Mouse (Mus musculus): ENCODE results near the gene Thrsp. TPM values are rescaled to one million over a fixed set of nuclear protein-coding genes. Genes with fewer than 3 reads are reported as not detected.
A peak's percentile ranks its signal among the peaks of the same experiment; 100 is the strongest.

The Thrsp gene
- polyA plus RNA-seq, 1 experiment from 2014 or later, result 1.7 TPM

- Histone ChIP-seq H3K9ac (ENCODE audit: low read depth, low read length) (no peak overlapping the region), H3K9me3 (replicated peaks; ENCODE audit: control insufficient read depth, low read length, poor library complexity, severe bottlenecking) (no peaks in the 10 kb centered on the region), H3K4me3 (ENCODE audit: low read depth, low read length) (no peak overlapping the region), H3K27ac (ENCODE audit: low read length) (no peak overlapping the region), H3K27me3 (ENCODE audit: control insufficient read depth, insufficient read depth, low read depth, low read length) (no peaks in the 10 kb centered on the region), H3K4me1 (ENCODE audit: control insufficient read depth, insufficient read depth, low read length) (no peaks in the 10 kb centered on the region), H3K36me3 (ENCODE audit: control insufficient read depth, insufficient read depth, low read length) (peaks cover 16% of the 10 kb centered on the region), H3K4me2 (ENCODE audit: low read length) (no peak overlapping the region)
- 80% methylated on average over 5 of the region's 5 CpGs for WGBS
- ATAC-seq, result peak; percentile 42; the same call in 1 of the 2 replicates
Observed at GRCm38 (mm10) chr7:97386806-97387370, 30.6 kb downstream of the Thrsp start.

GRCm38 (mm10) chr7:97386106-97386805, 31.3 kb downstream of the Thrsp start:
- H3K9me3 ChIP-seq (replicated peaks; ENCODE audit: control insufficient read depth, low read length, poor library complexity, severe bottlenecking), result no peaks in the 10 kb centered on the region
- no peaks in the 10 kb centered on the region for H3K27me3 ChIP-seq (ENCODE audit: control insufficient read depth, insufficient read depth, low read depth, low read length)
- H3K27ac ChIP-seq (ENCODE audit: low read length), result no peak overlapping the region
- no peak overlapping the region for H3K9ac ChIP-seq (ENCODE audit: low read depth, low read length)
- H3K36me3 ChIP-seq (ENCODE audit: control insufficient read depth, insufficient read depth, low read length), result peaks cover 13% of the 10 kb centered on the region
- ATAC-seq, result no peak
- 92% methylated on average over 7 of the region's 7 CpGs for WGBS
- H3K4me2 ChIP-seq (ENCODE audit: low read length), result no peak overlapping the region
- no peak overlapping the region for H3K4me3 ChIP-seq (ENCODE audit: low read depth, low read length)
- H3K4me1 ChIP-seq (ENCODE audit: control insufficient read depth, insufficient read depth, low read length), result no peaks in the 10 kb centered on the region

- no peaks in the 10 kb centered on the region for H3K4me1 ChIP-seq (ENCODE audit: control insufficient read depth, insufficient read depth, low read length)
- H3K4me3 ChIP-seq (ENCODE audit: low read depth, low read length), result no peak overlapping the region
- 93% methylated on average over 10 of the region's 10 CpGs for WGBS
- no peaks in the 10 kb centered on the region for H3K27me3 ChIP-seq (ENCODE audit: control insufficient read depth, insufficient read depth, low read depth, low read length)
- ATAC-seq, result no peak
- no peak overlapping the region for H3K9ac ChIP-seq (ENCODE audit: low read depth, low read length)
- H3K36me3 ChIP-seq (ENCODE audit: control insufficient read depth, insufficient read depth, low read length), result peaks cover 15% of the 10 kb centered on the region
- H3K4me2 ChIP-seq (ENCODE audit: low read length), result no peak overlapping the region
- H3K9me3 ChIP-seq (replicated peaks; ENCODE audit: control insufficient read depth, low read length, poor library complexity, severe bottlenecking), result no peaks in the 10 kb centered on the region
- H3K27ac ChIP-seq (ENCODE audit: low read length), result no peak overlapping the region
Observed at GRCm38 (mm10) chr7:97383496-97384132, 33.9 kb downstream of the Thrsp start.

GRCm38 (mm10) chr7:97382661-97383060, 34.9 kb downstream of the Thrsp start:
- ATAC-seq, result no peak
- H3K36me3 ChIP-seq (ENCODE audit: control insufficient read depth, insufficient read depth, low read length), result peaks cover 18% of the 10 kb centered on the region
- no peaks in the 10 kb centered on the region for H3K4me1 ChIP-seq (ENCODE audit: control insufficient read depth, insufficient read depth, low read length)

GRCm38 (mm10) chr7:97380500-97381123, 36.9 kb downstream of the Thrsp start:
- 96% methylated on average over 5 of the region's 5 CpGs for WGBS
- peaks cover 20% of the 10 kb centered on the region for H3K36me3 ChIP-seq (ENCODE audit: control insufficient read depth, insufficient read depth, low read length)

More at GRCm38 (mm10) chr7:97382661-97383060, 34.9 kb downstream of the Thrsp start:
- no peak overlapping the region for H3K4me3 ChIP-seq (ENCODE audit: low read depth, low read length)
- 98% methylated on average over 8 of the region's 8 CpGs for WGBS
- no peak overlapping the region for H3K27ac ChIP-seq (ENCODE audit: low read length)
- H3K9me3 ChIP-seq (replicated peaks; ENCODE audit: control insufficient read depth, low read length, poor library complexity, severe bottlenecking), result no peaks in the 10 kb centered on the region
- H3K9ac ChIP-seq (ENCODE audit: low read depth, low read length), result no peak overlapping the region
- H3K4me2 ChIP-seq (ENCODE audit: low read length), result no peak overlapping the region
- H3K27me3 ChIP-seq (ENCODE audit: control insufficient read depth, insufficient read depth, low read depth, low read length), result no peaks in the 10 kb centered on the region

GRCm38 (mm10) chr7:97379304-97379703, 38.2 kb downstream of the Thrsp start:
- H3K27me3 ChIP-seq (ENCODE audit: control insufficient read depth, insufficient read depth, low read depth, low read length), result no peaks in the 10 kb centered on the region
- 97% methylated on average over 5 of the region's 5 CpGs for WGBS
- H3K27ac ChIP-seq (ENCODE audit: low read length), result no peak overlapping the region
- no peak overlapping the region for H3K4me3 ChIP-seq (ENCODE audit: low read depth, low read length)
- no peaks in the 10 kb centered on the region for H3K4me1 ChIP-seq (ENCODE audit: control insufficient read depth, insufficient read depth, low read length)
- no peak overlapping the region for H3K9ac ChIP-seq (ENCODE audit: low read depth, low read length)
- no peak overlapping the region for H3K4me2 ChIP-seq (ENCODE audit: low read length)
- H3K36me3 ChIP-seq (ENCODE audit: control insufficient read depth, insufficient read depth, low read length), result peaks cover 20% of the 10 kb centered on the region
- H3K9me3 ChIP-seq (replicated peaks; ENCODE audit: control insufficient read depth, low read length, poor library complexity, severe bottlenecking), result no peaks in the 10 kb centered on the region
- ATAC-seq, result no peak

More at GRCm38 (mm10) chr7:97380500-97381123, 36.9 kb downstream of the Thrsp start:
- no peak overlapping the region for H3K4me3 ChIP-seq (ENCODE audit: low read depth, low read length)
- H3K4me2 ChIP-seq (ENCODE audit: low read length), result no peak overlapping the region
- H3K9ac ChIP-seq (ENCODE audit: low read depth, low read length), result no peak overlapping the region
- no peak overlapping the region for H3K27ac ChIP-seq (ENCODE audit: low read length)
- H3K9me3 ChIP-seq (replicated peaks; ENCODE audit: control insufficient read depth, low read length, poor library complexity, severe bottlenecking), result no peaks in the 10 kb centered on the region
- H3K4me1 ChIP-seq (ENCODE audit: control insufficient read depth, insufficient read depth, low read length), result no peaks in the 10 kb centered on the region
- no peak for ATAC-seq
- no peaks in the 10 kb centered on the region for H3K27me3 ChIP-seq (ENCODE audit: control insufficient read depth, insufficient read depth, low read depth, low read length)

GRCm38 (mm10) chr7:97375906-97376305, 41.6 kb downstream of the Thrsp start:
- Histone ChIP-seq H3K9ac (ENCODE audit: low read depth, low read length) (no peak overlapping the region), H3K27ac (ENCODE audit: low read length) (no peak overlapping the region), H3K9me3 (replicated peaks; ENCODE audit: control insufficient read depth, low read length, poor library complexity, severe bottlenecking) (no peaks in the 10 kb centered on the region), H3K4me3 (ENCODE audit: low read depth, low read length) (no peak overlapping the region), H3K36me3 (ENCODE audit: control insufficient read depth, insufficient read depth, low read length) (peaks cover 9% of the 10 kb centered on the region; the same call in 1 of the 2 replicates), H3K4me1 (ENCODE audit: control insufficient read depth, insufficient read depth, low read length) (peaks cover 10% of the 10 kb centered on the region), H3K4me2 (ENCODE audit: low read length) (no peak overlapping the region), H3K27me3 (ENCODE audit: control insufficient read depth, insufficient read depth, low read depth, low read length) (no peaks in the 10 kb centered on the region)
- ATAC-seq, result no peak
- 84% methylated on average over 2 of the region's 2 CpGs for WGBS

GRCm38 (mm10) chr7:97375101-97375500, 42.4 kb downstream of the Thrsp start:
- H3K27ac ChIP-seq (ENCODE audit: low read length), result no peak overlapping the region
- 96% methylated on average over 9 of the region's 9 CpGs for WGBS
- 0 out of 2 replicates have a peak, but pooled peaks cover 9% of the 10 kb centered on the region for H3K36me3 ChIP-seq (ENCODE audit: control insufficient read depth, insufficient read depth, low read length)
- no peak for ATAC-seq
- H3K4me2 ChIP-seq (ENCODE audit: low read length), result no peak overlapping the region
- peaks cover 11% of the 10 kb centered on the region for H3K4me1 ChIP-seq (ENCODE audit: control insufficient read depth, insufficient read depth, low read length)
- no peaks in the 10 kb centered on the region for H3K27me3 ChIP-seq (ENCODE audit: control insufficient read depth, insufficient read depth, low read depth, low read length)
- H3K9me3 ChIP-seq (replicated peaks; ENCODE audit: control insufficient read depth, low read length, poor library complexity, severe bottlenecking), result no peaks in the 10 kb centered on the region
- H3K9ac ChIP-seq (ENCODE audit: low read depth, low read length), result no peak overlapping the region
- no peak overlapping the region for H3K4me3 ChIP-seq (ENCODE audit: low read depth, low read length)
